Mouse (Mus musculus) heart, adult 2 months (tissue): ENCODE data around the gene Hoxd11. TPM values are rescaled to one million over a fixed set of nuclear protein-coding genes. Genes with fewer than 3 reads are reported as not detected.

Experiments used
- DNase-seq, 2 experiments: peaks; one replicate each; pipeline ENCODE4 v3.0.0; 2021
- H3K27ac ChIP-seq: fragments of 200-600 bp; 2 replicates; pipeline ENCODE4 v1.8.1; 2022
- H3K27me3 ChIP-seq: fragments of 200-500 bp; 2 replicates; pipeline ENCODE4 v1.6.1; 2012; ENCODE audit warnings: mild to moderate bottlenecking, low read length, inconsistent platforms, mixed read lengths; ENCODE audit not compliant: control insufficient read depth, insufficient read depth
- H3K36me3 ChIP-seq: fragments of 200-500 bp; 2 replicates; pipeline ENCODE4 v1.6.1; 2012; ENCODE audit warnings: low read length, inconsistent platforms; ENCODE audit not compliant: control insufficient read depth, insufficient read depth
- H3K4me1 ChIP-seq: fragments of 200-500 bp; 2 replicates; pipeline ENCODE4 v1.6.1; 2011; ENCODE audit warnings: low read length; ENCODE audit not compliant: control insufficient read depth, insufficient read depth
- H3K4me3 ChIP-seq: fragments of 200-600 bp; 2 replicates; pipeline ENCODE4 v1.8.1; 2022
- H3K79me2 ChIP-seq: fragments of 200-500 bp; replicated peaks from 2 replicates; pipeline ENCODE4 v1.6.1; 2012; ENCODE audit warnings: mild to moderate bottlenecking, inconsistent platforms, low read length, moderate library complexity, mixed read lengths; ENCODE audit not compliant: control insufficient read depth, insufficient read depth
- H3K9ac ChIP-seq: fragments of 200-500 bp; 2 replicates; pipeline ENCODE4 v1.6.1; 2012; ENCODE audit warnings: low read depth, mild to moderate bottlenecking, control low read depth, inconsistent platforms, low read length, mixed read lengths
- CTCF ChIP-seq: fragments of 200-600 bp; IDR thresholded peaks from 2 replicates; pipeline ENCODE4 v1.8.1; 2022; ENCODE audit warnings: antibody characterized with exemption, mild to moderate bottlenecking, moderate library complexity
- EP300 ChIP-seq: fragments of 200-500 bp; IDR thresholded peaks from 2 replicates; pipeline ENCODE4 v1.6.1; 2011; ENCODE audit warnings: low read depth, low read length, control low read depth; ENCODE audit not compliant: insufficient read depth
- POLR2A ChIP-seq: fragments of 200-500 bp; IDR thresholded peaks from 2 replicates; pipeline ENCODE4 v1.6.1; 2011; ENCODE audit warnings: mild to moderate bottlenecking, low read depth, low read length, control low read depth; ENCODE audit not compliant: insufficient read depth
- WGBS: fragments of 180-500 bp; shearing (Covaris S2); methylation state at CpG from one replicate; pipeline ENCODE4 v1.1.7; 2018; 5-methylcytosine and 5-hydroxymethylcytosine counted together
- intact Hi-C: fragments of 180-260 bp; cut with DNase I; formaldehyde crosslinking; loops from one replicate; pipeline ENCODE4 v1.15.1; 2025
- polyA plus RNA-seq: library from polyadenylated mRNA; depleted of rRNA; stranded (reverse); fragments of >200 nt; gene quantifications from 2 replicates; pipeline ENCODE4 v1.2.3, GENCODE M21; 2012
- total RNA-seq, 2 experiments: library from RNA; stranded (reverse); gene quantifications; 2 replicates each; pipeline ENCODE4 v1.2.3; 2021

Gene Hoxd11
- total and polyA plus RNA-seq, 3 experiments, result not detected

DNA sequence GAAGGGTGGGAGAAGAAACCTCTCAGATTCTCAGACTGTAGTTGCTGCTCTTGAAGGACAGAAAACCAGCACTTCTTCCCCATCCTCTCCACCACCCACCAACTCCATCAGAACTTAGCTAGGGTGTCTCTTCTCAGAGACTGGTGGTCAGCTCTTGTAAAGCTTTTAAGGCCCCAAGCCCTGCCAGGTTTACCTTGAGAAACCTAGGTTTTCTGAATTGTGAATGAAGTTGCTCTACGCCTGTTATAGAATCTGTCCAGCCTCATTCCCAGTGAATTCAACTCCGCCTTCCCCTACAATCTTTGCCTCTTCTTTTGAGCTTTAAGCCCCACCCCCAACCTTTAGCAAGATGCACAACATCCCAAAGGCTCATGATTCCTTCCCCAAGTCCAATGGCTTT is 2.3 kb upstream of the Hoxd11 start:
- peak in 1 of 2 experiments; percentile 1 for DNase-seq
- Histone ChIP-seq H3K36me3 (no peaks in the 10 kb centered on the region), H3K27ac (no peak overlapping the region), H3K4me1 (no peaks in the 10 kb centered on the region), H3K9ac (no peak overlapping the region), H3K4me3 (no peak overlapping the region), H3K79me2 (no peaks in the 10 kb centered on the region), H3K27me3 (peaks cover 34% of the 10 kb centered on the region)
- WGBS, result 26% methylated on average over 2 of the region's 2 CpGs
- no peak for TF ChIP-seq EP300
- no peak for TF ChIP-seq CTCF
- no peak for TF ChIP-seq POLR2A
- intact Hi-C loops, result no loop called here

DNA sequence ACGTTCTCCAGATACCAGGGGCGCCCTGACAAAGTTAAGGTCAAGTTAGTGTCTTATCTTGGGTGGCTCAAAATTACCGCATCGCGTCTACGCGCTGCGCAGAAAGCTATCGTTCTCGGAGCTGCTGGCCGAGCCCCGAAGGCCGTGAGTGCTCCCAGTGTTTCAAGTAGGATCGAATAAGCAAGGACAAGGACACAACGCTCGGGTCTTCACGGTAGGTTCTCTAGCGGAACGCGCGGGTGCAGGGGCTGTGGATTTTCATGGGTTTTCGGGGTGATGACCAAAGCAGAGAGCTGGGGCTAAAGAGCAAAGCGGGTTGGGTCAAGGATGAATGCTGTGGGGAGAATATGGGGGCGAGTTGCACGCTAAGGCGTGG is 227 bp downstream of the Hoxd11 start:
- no peaks in the 10 kb centered on the region for H3K79me2 ChIP-seq
- no peak overlapping the region for H3K9ac ChIP-seq
- 2% methylated on average over 26 of the region's 26 CpGs for WGBS
- peaks cover 45% of the 10 kb centered on the region for H3K27me3 ChIP-seq
- intact Hi-C loops, result no loop called here
- DNase-seq, result no peak
- TF ChIP-seq POLR2A (no peak), CTCF (no peak), EP300 (no peak)
- H3K27ac ChIP-seq, result no peak overlapping the region
- no peaks in the 10 kb centered on the region for H3K36me3 ChIP-seq
- H3K4me1 ChIP-seq, result no peaks in the 10 kb centered on the region
- H3K4me3 ChIP-seq, result no peak overlapping the region

DNA sequence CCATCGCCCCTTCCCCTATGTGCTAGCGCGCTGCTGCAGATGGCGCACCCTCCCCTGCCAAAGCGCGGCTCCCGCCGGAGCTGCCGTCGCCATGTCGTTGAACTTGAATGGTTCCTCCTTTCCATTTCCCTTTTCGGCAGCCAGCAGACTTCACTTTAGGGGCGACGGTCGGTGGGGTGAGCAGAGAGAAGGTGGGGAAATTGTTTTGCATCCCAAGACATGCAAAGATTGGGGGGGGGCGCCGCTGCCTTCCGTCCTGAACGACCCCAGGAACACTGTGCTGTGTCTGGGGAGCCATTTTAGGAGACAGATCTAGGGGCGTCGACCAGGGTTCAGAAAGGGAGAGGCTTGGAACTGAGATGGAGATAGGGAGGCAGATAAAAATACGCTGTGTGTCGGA is 623 bp downstream of the Hoxd11 start:
- Histone ChIP-seq H3K9ac (no peak overlapping the region), H3K36me3 (no peaks in the 10 kb centered on the region), H3K79me2 (no peaks in the 10 kb centered on the region), H3K27me3 (peaks cover 44% of the 10 kb centered on the region), H3K27ac (no peak overlapping the region), H3K4me1 (no peaks in the 10 kb centered on the region), H3K4me3 (no peak overlapping the region)
- TF ChIP-seq POLR2A (no peak), EP300 (no peak), CTCF (no peak)
- DNase-seq, result no peak
- WGBS, result 3% methylated on average over 22 of the region's 23 CpGs
- intact Hi-C loops, result no loop called here

DNA sequence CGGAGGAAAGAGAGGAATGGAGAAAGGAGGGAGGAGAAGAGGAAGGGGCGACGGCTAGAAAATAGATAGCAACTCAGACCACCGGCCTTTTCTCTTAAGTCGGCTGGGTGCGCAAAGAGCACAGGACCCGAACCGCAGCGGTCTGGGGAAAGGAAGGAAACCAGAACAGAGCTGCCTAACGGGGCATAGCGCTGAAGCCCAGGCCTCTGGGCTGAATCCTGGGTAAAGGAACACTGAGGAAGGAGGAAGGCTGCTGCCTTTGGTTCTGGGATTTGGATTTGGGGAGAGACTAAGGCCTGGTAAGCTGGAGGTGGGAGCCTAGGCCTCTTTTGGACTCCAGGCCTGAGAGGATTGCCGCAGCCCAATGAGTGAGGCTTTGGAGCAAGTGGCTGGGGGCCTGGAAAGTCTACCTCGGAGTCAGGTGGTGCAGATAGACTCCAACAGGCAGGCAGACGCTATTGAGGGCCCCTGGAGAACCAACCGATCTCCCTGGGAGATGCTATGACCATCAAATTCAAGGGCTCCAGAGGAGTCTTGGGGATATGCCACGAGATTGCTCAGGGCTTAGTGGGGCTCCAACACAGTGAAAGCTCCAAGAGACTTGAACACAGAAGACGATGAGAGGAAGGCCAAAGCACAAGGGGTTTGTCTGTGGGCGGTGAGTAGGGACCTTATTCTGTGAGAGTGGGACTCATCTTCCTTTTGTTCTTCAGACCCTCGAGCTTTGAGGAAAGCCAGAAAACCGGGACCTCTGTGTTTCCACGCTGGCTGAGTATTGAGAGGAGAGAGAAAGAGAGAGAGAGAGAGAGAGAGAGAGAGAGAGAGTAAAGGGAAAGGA is 1.4 kb downstream of the Hoxd11 start:
- H3K4me3 ChIP-seq, result no peak overlapping the region
- 5% methylated on average over 21 of the region's 21 CpGs for WGBS
- H3K4me1 ChIP-seq, result no peaks in the 10 kb centered on the region
- DNase-seq, result no peak
- intact Hi-C loops, result no loop called here
- no peak overlapping the region for H3K9ac ChIP-seq
- H3K79me2 ChIP-seq, result no peaks in the 10 kb centered on the region
- TF ChIP-seq POLR2A (no peak), EP300 (no peak), CTCF (no peak)
- H3K27me3 ChIP-seq, result peaks cover 39% of the 10 kb centered on the region
- H3K27ac ChIP-seq, result no peak overlapping the region
- H3K36me3 ChIP-seq, result no peaks in the 10 kb centered on the region

- Histone ChIP-seq H3K27me3 (peaks cover 36% of the 10 kb centered on the region), H3K36me3 (no peaks in the 10 kb centered on the region), H3K9ac (no peak overlapping the region), H3K27ac (no peak overlapping the region), H3K79me2 (no peaks in the 10 kb centered on the region), H3K4me3 (no peak overlapping the region; the same call in 1 of the 2 replicates), H3K4me1 (no peaks in the 10 kb centered on the region)
- DNase-seq, result no peak
- intact Hi-C loops, result no loop called here
- WGBS, result 1% methylated on average over 73 of the region's 78 CpGs
- TF ChIP-seq CTCF (no peak), EP300 (no peak), POLR2A (no peak)
Observed at GRCm38 (mm10) chr2:74681594-74682531, 2.5 kb downstream of the Hoxd11 start.

- H3K4me1 ChIP-seq, result no peaks in the 10 kb centered on the region
- no peak overlapping the region for H3K4me3 ChIP-seq
- DNase-seq, result no peak
- H3K9ac ChIP-seq, result no peak overlapping the region
- TF ChIP-seq CTCF (no peak), POLR2A (no peak), EP300 (no peak)
- intact Hi-C loops, result no loop called here
- peaks cover 41% of the 10 kb centered on the region for H3K27me3 ChIP-seq
- no peaks in the 10 kb centered on the region for H3K79me2 ChIP-seq
- WGBS, result 1% methylated on average over 50 of the region's 51 CpGs
- no peak overlapping the region for H3K27ac ChIP-seq
- no peaks in the 10 kb centered on the region for H3K36me3 ChIP-seq
Observed at GRCm38 (mm10) chr2:74682796-74683195, 3.4 kb downstream of the Hoxd11 start.
